Mouse (Mus musculus) left cerebral cortex, adult 11 months (tissue): ENCODE measurements around the gene Phldb2.

ENCODE experiments used
- DNase-seq: peaks from one replicate; pipeline ENCODE4 v3.0.0; 2022; ENCODE audit warnings: low spot score

Gene Phldb2

GRCm38 (mm10) chr16:45953394-45953793 is at the start of gene Phldb2:
Gene Phldb2 (minus strand): TSS chr16:45953598.
- no peak for DNase-seq

DNA sequence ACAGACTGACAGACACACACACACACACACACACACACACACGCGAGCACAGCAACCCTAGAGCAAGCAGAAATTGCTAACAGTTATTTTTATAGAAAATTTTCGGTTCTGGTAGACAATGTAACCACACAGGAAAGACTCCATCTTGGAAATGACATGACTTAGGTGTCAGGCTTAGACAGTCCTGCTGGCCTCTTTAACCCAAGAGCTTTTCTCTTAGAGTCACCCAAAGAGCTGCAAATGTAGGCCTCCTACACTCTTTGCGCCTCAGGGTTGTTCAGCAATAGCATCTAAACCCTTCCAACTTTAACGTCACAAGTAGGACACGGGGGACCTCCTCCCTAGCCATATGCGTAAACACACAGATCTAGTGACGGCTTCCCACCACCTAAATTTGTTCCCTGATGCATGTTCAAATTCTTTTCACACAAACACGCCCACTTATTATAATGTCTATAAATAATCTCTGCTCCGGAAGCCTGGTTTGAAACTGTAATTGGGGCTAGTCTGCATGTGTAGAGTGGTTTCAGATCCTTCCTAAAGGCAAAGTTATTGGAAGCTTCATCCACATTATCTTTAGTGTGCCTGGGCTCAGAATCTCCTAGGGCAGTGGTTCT is 48.3 kb upstream of the Phldb2 start:
- DNase-seq = no peak

GRCm38 (mm10) chr16:46000976-46001375 is 47.6 kb upstream of the Phldb2 start:
- DNase-seq = no peak

- no peak for DNase-seq
Observed at GRCm38 (mm10) chr16:45999374-46000191, 46.2 kb upstream of the Phldb2 start.

GRCm38 (mm10) chr16:45998231-45998630 is 44.8 kb upstream of the Phldb2 start:
- DNase-seq = no peak

DNA sequence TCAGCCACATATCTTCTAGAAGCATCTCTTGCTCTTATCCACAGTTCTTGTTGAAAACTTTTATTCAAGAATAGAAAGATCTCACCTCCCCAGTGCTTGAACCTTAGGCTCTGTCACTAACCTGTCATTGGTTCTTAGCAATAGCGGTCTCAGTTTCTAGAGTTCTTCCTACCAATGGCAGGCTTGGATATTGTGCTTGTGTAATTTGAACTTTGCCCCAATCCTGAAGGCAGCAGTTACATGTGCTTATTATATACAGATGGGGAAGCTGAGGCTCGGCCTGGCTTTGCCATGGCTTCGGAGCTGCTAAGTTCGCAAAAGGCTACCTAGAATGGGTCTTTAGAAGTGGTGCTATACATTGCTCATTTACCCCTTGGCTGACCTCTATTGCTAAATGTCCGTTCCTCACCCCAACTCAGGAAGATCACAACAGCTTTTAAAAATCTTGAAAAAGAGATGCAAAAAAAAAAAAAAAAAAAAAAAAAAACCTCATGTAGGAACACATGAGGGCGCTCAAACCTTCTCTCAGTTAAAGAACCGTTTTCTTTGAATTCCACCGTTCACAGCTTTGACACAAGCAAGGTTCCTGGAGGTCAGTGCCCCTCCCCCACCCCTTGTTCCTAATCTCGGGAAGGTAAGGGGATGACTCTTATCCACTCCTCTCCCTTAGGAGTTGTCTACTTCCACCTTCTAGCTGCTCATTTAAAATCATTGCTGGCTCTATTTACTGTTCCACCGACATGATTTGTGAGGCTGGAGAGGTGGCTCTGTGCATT is 37.7 kb upstream of the Phldb2 start:
- DNase-seq = no peak

DNA sequence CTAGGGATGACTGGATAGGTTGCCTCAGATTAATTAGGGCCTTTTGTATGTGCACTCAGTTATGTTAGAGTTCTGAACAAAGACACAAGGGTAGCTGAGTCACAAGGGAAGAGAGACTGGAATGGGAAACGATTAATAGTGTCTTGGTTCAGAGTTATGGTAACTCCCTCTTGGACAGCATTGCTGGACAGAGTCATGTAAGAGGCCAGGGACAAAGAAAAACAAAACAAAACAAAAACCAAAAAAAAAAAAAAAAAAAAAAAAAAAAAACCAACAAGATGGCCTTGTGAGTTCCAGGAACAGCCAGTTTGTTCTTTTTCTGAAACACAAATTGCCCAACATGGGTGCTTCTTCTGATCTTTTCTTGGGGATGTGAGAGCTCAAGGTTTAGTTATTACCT is 32.8 kb upstream of the Phldb2 start:
- no peak for DNase-seq

- DNase-seq = no peak
Observed at GRCm38 (mm10) chr16:45984610-45985606, 31.5 kb upstream of the Phldb2 start.

GRCm38 (mm10) chr16:45976251-45976650 is 22.9 kb upstream of the Phldb2 start:
- DNase-seq = no peak

GRCm38 (mm10) chr16:45973959-45974686 is 20.7 kb upstream of the Phldb2 start:
- no peak for DNase-seq

- no peak for DNase-seq
Observed at GRCm38 (mm10) chr16:45970187-45970586, 16.8 kb upstream of the Phldb2 start.

DNA sequence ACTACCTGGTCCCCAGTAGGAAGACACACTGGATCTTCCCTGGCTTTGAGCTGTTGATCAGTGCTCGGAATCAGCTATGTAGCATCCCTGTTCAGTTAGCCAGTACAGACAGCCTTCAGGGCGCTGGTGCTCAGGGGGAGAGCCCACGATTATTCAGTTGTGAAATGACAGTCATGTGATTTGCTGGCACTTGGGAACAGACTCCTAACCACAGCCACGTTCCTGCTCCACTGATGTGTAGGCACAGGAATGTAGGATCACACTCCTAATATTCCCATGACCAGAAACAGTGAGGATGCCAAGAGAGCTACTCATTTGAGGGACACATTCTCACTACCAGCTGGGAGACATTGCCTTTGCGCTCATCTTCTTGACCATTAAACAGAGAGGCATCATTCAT is 15.3 kb upstream of the Phldb2 start:
- no peak for DNase-seq

DNA sequence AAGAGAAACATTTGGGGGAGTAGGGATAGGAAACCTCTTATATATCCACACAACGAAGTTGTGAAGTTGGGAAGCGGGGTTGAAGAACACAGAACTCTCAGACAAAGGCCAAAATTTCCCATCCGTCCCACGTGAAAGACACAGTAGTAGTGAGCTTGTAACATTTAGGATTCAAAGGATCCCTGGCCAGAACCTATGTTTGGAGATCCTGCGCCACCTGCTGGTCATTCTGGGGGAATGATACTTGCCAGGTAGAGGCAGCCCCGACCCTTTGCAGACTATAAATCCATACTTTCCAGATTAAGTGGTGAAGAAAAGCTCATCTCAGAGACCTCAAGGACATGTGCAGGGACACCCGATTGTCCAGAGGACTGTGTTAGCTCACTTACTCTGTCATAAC is 14.1 kb upstream of the Phldb2 start:
- peak; percentile 38 for DNase-seq

- DNase-seq = no peak
Observed at GRCm38 (mm10) chr16:45966604-45967003, 13.2 kb upstream of the Phldb2 start.

DNA sequence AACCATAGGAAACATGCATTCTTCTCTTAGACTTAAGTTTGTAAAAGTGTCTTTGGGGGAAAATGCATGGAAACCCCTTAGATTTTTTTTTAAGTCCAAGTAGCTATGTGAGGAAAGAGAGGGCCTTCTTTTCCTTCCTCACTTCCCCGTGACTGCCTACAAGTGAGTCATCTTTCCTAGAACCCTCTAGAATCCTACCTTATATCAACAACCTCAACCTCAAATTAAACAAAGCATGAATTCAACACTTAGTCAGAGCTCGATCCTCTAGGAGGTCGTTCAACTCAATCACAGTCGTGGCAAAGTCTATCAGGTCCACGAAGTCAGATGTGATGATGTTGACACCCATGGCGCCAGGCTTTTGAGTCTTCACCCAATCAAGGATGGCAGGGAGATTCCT is 11.4 kb upstream of the Phldb2 start:
- DNase-seq = no peak

- no peak for DNase-seq
Observed at GRCm38 (mm10) chr16:45963837-45964236, 10.4 kb upstream of the Phldb2 start.

GRCm38 (mm10) chr16:45963088-45963487 is 9.7 kb upstream of the Phldb2 start:
- no peak for DNase-seq

- no peak for DNase-seq
Observed at GRCm38 (mm10) chr16:45960978-45961377, 7.6 kb upstream of the Phldb2 start.

- no peak for DNase-seq
Observed at GRCm38 (mm10) chr16:45956390-45956950, 3.1 kb upstream of the Phldb2 start.

- DNase-seq = no peak
Observed at GRCm38 (mm10) chr16:45952501-45952900, 897 bp downstream of the Phldb2 start.

DNA sequence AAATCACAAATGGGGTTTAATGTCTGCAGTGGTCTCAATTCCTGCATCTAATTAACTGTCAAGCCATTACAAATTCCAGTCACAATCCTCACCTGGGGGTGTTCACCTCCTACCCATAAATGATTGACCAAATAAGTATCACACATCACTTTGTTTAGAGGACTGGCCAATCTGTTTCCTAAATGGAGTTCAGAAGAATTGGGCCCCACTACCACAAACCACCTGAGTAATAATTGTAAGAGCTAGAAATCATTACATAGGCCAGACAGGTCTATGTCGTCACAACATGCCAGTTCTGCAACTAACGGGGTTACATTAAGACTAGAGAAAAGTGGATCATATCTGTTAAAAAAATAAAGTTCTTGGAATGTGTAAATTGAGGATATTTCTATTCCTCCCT is 1.4 kb downstream of the Phldb2 start:
- no peak for DNase-seq
